Mouse (Mus musculus) G1E (cell line): ENCODE results near the gene Lrrc32.

Source experiments
- CTCF ChIP-seq: IDR thresholded peaks from 2 replicates; pipeline ENCODE4 v1.5.1; 2012; ENCODE audit warnings: low read depth, low read length, inconsistent platforms, mixed read lengths
- GATA1 ChIP-seq: IDR thresholded peaks from 2 replicates; pipeline ENCODE4 v1.6.1; 2012; ENCODE audit warnings: borderline replicate concordance, low read length, inconsistent platforms, mixed read lengths
- POLR2AphosphoS5 ChIP-seq: IDR thresholded peaks from 2 replicates; pipeline ENCODE4 v1.6.1; 2012; ENCODE audit warnings: low read depth, low read length, inconsistent platforms; ENCODE audit not compliant: insufficient replicate concordance
- TAL1 ChIP-seq: conservative IDR thresholded peaks from 2 replicates; pipeline ENCODE4 v1.6.1; 2012; ENCODE audit warnings: low read depth, low read length, inconsistent platforms, mixed read lengths

- no peak for TF ChIP-seq CTCF
- TF ChIP-seq TAL1 = no peak
- no peak for TF ChIP-seq POLR2AphosphoS5
- no peak for TF ChIP-seq GATA1
Measured at GRCm38 (mm10) chr7:98504726-98505314, 15.7 kb downstream of the Lrrc32 start.
